Mouse (Mus musculus) lung, postnatal 0 days (tissue): Measurements from ENCODE around the gene Znrf1. TPM values are rescaled to one million over a fixed set of nuclear protein-coding genes. Genes with fewer than 3 reads are reported as not detected.
"Not testable (repeated sequence)": the region's sequence is repeated elsewhere in the genome, so short reads cannot be mapped to it uniquely, and the experiment has no call there.

ENCODE experiments used
- ATAC-seq: fragments of 200-750 bp; cut with Nextera tagmentation; 2 replicates; pipeline ENCODE4 v1.8.0; 2017; ENCODE audit warnings: moderate library complexity
- DNase-seq: peaks from one replicate; pipeline ENCODE4 v3.0.0-alpha.2; 2016; ENCODE audit warnings: low spot score
- H3K27ac ChIP-seq: fragments of 300-500 bp; sonication (generic); 2 replicates; pipeline ENCODE4 v1.5.1; 2014; ENCODE audit warnings: antibody characterized with exemption, mild to moderate bottlenecking, low read length, mixed read lengths
- H3K27me3 ChIP-seq: fragments of 300-500 bp; sonication (generic); replicated peaks from 2 replicates; pipeline ENCODE4 v1.6.1; 2014; ENCODE audit warnings: low read length, mixed read lengths; ENCODE audit not compliant: insufficient read depth
- H3K36me3 ChIP-seq: fragments of 300-500 bp; sonication (generic); 2 replicates; pipeline ENCODE4 v1.6.1; 2014; ENCODE audit warnings: low read length, mixed read lengths; ENCODE audit not compliant: insufficient read depth
- H3K4me1 ChIP-seq: fragments of 300-500 bp; sonication (generic); 2 replicates; pipeline ENCODE4 v1.6.1; 2014; ENCODE audit warnings: antibody characterized with exemption, low read depth, low read length, mixed read lengths; ENCODE audit not compliant: insufficient read depth
- H3K4me2 ChIP-seq: fragments of 300-500 bp; sonication (generic); replicated peaks from 2 replicates; pipeline ENCODE4 v1.6.1; 2014; ENCODE audit warnings: low read depth, mild to moderate bottlenecking, low read length, moderate library complexity, mixed read lengths
- H3K4me3 ChIP-seq: fragments of 300-500 bp; sonication (generic); 2 replicates; pipeline ENCODE4 v1.5.1; 2014; ENCODE audit warnings: low read depth, low read length
- H3K9ac ChIP-seq: fragments of 300-500 bp; sonication (generic); replicated peaks from 2 replicates; pipeline ENCODE4 v1.6.1; 2014; ENCODE audit warnings: low read depth, mild to moderate bottlenecking
- H3K9me3 ChIP-seq: fragments of 300-500 bp; sonication (generic); 2 replicates; pipeline ENCODE4 v1.6.1; 2016; ENCODE audit warnings: low read length, mixed read lengths
- CTCF ChIP-seq: IDR thresholded peaks from 2 replicates; pipeline ENCODE4 v1.5.1; 2016; ENCODE audit warnings: antibody characterized with exemption, mild to moderate bottlenecking
- EP300 ChIP-seq: IDR thresholded peaks from 2 replicates; pipeline ENCODE4 v1.6.1; 2016; ENCODE audit warnings: antibody characterized with exemption, mild to moderate bottlenecking, control low read depth
- WGBS: fragments of 180-500 bp; shearing (Covaris S2); extraction: QIAGEN DNeasy Blood & Tissue Kit; methylation state at CpG from one replicate; pipeline ENCODE4 v1.1.7; 2014; 5-methylcytosine and 5-hydroxymethylcytosine counted together
- polyA plus RNA-seq: library from polyadenylated mRNA; unstranded; fragments of >200 nt; fragmentation: Nextera tagmentation; extraction: Ambion mirVana; gene quantifications from 2 replicates; pipeline ENCODE4 v1.2.1, GENCODE M21; 2015

Gene Znrf1
- polyA plus RNA-seq, 1 experiment from 2014 or later, result 24.5 TPM

GRCm38 (mm10) chr8:111638086-111638485 lies 102.2 kb downstream of the Znrf1 start:
- H3K27me3 ChIP-seq, result no peaks in the 10 kb centered on the region
- no peak overlapping the region for H3K27ac ChIP-seq
- no peaks in the 10 kb centered on the region for H3K36me3 ChIP-seq
- ATAC-seq, result no peak
- H3K9me3 ChIP-seq, result no peaks in the 10 kb centered on the region
- peaks cover 5% of the 10 kb centered on the region; the same call in 1 of the 2 replicates for H3K4me1 ChIP-seq
- TF ChIP-seq CTCF (no peak), EP300 (no peak)
- H3K4me3 ChIP-seq, result no peak overlapping the region
- DNase-seq, result peak; percentile 40
- no peak overlapping the region for H3K9ac ChIP-seq
- no peak overlapping the region for H3K4me2 ChIP-seq

- Histone ChIP-seq H3K27me3 (no peaks in the 10 kb centered on the region), H3K4me3 (no peak overlapping the region), H3K9me3 (no peaks in the 10 kb centered on the region), H3K4me2 (no peak overlapping the region), H3K9ac (no peak overlapping the region), H3K27ac (no peak overlapping the region), H3K36me3 (no peaks in the 10 kb centered on the region), H3K4me1 (peaks cover 5% of the 10 kb centered on the region; the same call in 1 of the 2 replicates)
- ATAC-seq (no peak), DNase-seq (no peak)
- 92% methylated on average over 2 of the region's 2 CpGs for WGBS
- TF ChIP-seq EP300, result no peak
- no peak for TF ChIP-seq CTCF
These were observed 105.2 kb downstream of the Znrf1 start for GRCm38 (mm10) chr8:111641064-111641463.

- ATAC-seq, result no peak
These were observed 106.6 kb downstream of the Znrf1 start for GRCm38 (mm10) chr8:111642496-111642895.

GRCm38 (mm10) chr8:111642939-111643263 lies 107.0 kb downstream of the Znrf1 start:
- Histone ChIP-seq H3K4me2 (peak overlapping the region; percentile 60), H3K9me3 (no peaks in the 10 kb centered on the region), H3K27ac (peak overlapping the region; percentile 58; the same call in 1 of the 2 replicates), H3K36me3 (no peaks in the 10 kb centered on the region), H3K9ac (peak overlapping the region; percentile 75), H3K4me1 (peaks cover 5% of the 10 kb centered on the region; the same call in 1 of the 2 replicates), H3K4me3 (peak overlapping the region; percentile 70), H3K27me3 (no peaks in the 10 kb centered on the region)
- TF ChIP-seq CTCF, result no peak
- no peak for TF ChIP-seq EP300
- ATAC-seq (peak; percentile 2; the same call in 1 of the 2 replicates), DNase-seq (peak; percentile 15)
- 8% methylated on average over 5 of the region's 5 CpGs for WGBS

More at GRCm38 (mm10) chr8:111642496-111642895, 106.6 kb downstream of the Znrf1 start:
- Histone ChIP-seq H3K4me1 (peaks cover 5% of the 10 kb centered on the region; the same call in 1 of the 2 replicates), H3K4me3 (peak overlapping the region; percentile 70; the same call in 1 of the 2 replicates), H3K27me3 (no peaks in the 10 kb centered on the region), H3K9ac (0 out of 2 replicates have a peak overlapping the region, but pooled peaks have one; percentile 75), H3K27ac (peak overlapping the region; percentile 58; the same call in 1 of the 2 replicates), H3K4me2 (peak overlapping the region; percentile 60), H3K36me3 (no peaks in the 10 kb centered on the region), H3K9me3 (no peaks in the 10 kb centered on the region)
- TF ChIP-seq CTCF, result no peak
- no peak for TF ChIP-seq EP300
- 30% methylated on average over 5 of the region's 5 CpGs for WGBS
- no peak for DNase-seq

GRCm38 (mm10) chr8:111643264-111644141 lies 107.6 kb downstream of the Znrf1 start, which contains the start of gene Zfp1:
Zfp1 (plus strand) TSS chr8:111643401.
- TF ChIP-seq EP300 (no peak), CTCF (no peak)
- ATAC-seq, result peak; percentile 97
- peak; percentile 98 for DNase-seq
- WGBS, result 2% methylated on average over 66 of the region's 75 CpGs
- Histone ChIP-seq H3K27ac (peak within 1 kb of the TSS; percentile 97), H3K4me3 (peak within 1 kb of the TSS; percentile 70), H3K9me3 (no peaks in the 10 kb centered on the region), H3K36me3 (no peaks in the 10 kb centered on the region), H3K4me2 (peak within 1 kb of the TSS; percentile 60), H3K27me3 (no peaks in the 10 kb centered on the region), H3K4me1 (peaks cover 5% of the 10 kb centered on the region; the same call in 1 of the 2 replicates), H3K9ac (peak within 1 kb of the TSS; percentile 75)

- TF ChIP-seq EP300, result peak; percentile 64
- 33% methylated on average over 12 of the region's 12 CpGs for WGBS
- Histone ChIP-seq H3K4me3 (peak overlapping the region; percentile 70), H3K27ac (peak overlapping the region; percentile 97), H3K4me2 (peak overlapping the region; percentile 60)
- H3K27me3 ChIP-seq, H3K9ac ChIP-seq, H3K4me1 ChIP-seq, H3K36me3 ChIP-seq, H3K9me3 ChIP-seq: not testable (repeated sequence)
- ATAC-seq (peak; percentile 16; the same call in 1 of the 2 replicates), DNase-seq (peak; percentile 82)
These were observed 108.6 kb downstream of the Znrf1 start for GRCm38 (mm10) chr8:111644286-111645051.
